Mouse (Mus musculus): ENCODE data around the gene Ddx46.

DNA sequence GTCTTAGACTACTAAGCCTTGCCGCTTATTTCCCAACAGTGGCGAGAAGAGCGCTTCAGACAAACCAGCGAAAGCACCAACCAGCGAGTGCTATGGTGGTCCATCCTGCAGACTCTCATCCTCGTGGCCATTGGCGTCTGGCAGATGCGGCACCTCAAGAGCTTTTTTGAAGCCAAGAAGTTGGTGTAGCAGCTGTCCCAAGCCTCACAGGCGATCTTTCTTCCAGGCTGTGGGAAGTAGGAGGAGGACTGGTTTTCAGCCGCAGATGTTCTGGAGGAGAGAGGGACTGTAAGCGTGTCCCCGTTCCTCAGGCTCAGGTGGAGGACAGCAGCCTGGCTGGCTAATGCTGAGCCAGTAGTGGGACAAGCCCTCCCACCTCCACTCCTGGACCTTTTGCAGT, 38.0 kb upstream of the Ddx46 start:
- no peak for TF ChIP-seq CTCF (IDR thresholded peaks at IDR 0.05; ENCODE audit: borderline replicate concordance, extremely low read depth, insufficient read depth, insufficient read length)
- TF ChIP-seq POLR2A (IDR thresholded peaks at IDR 0.05; ENCODE audit: borderline replicate concordance, extremely low read depth, insufficient read depth, insufficient read length, poor library complexity, severe bottlenecking), result no peak
